Mouse (Mus musculus): Measurements from ENCODE around the gene Fut8. TPM values are rescaled to one million over a fixed set of nuclear protein-coding genes. Genes with fewer than 3 reads are reported as not detected.

The Fut8 gene
- polyA plus RNA-seq, 1 experiment from 2014 or later = 19.6 TPM

- no peaks in the 10 kb centered on the region for H3K4me1 ChIP-seq (ENCODE audit: control insufficient read depth, insufficient read depth, low read length)
- H3K27ac ChIP-seq (ENCODE audit: low read length) = no peak overlapping the region
- no peaks in the 10 kb centered on the region for H3K27me3 ChIP-seq (ENCODE audit: control insufficient read depth, insufficient read depth, low read length)
- no peak for ATAC-seq (replicated peaks; ENCODE audit: extremely low read depth, insufficient read depth, low FRiP score)
- WGBS = 55% methylated on average over 2 of the region's 2 CpGs
- no peak overlapping the region for H3K4me3 ChIP-seq (ENCODE audit: low read length)
- no peak overlapping the region for H3K9ac ChIP-seq (ENCODE audit: low read length)
- no peaks in the 10 kb centered on the region for H3K9me3 ChIP-seq (replicated peaks; ENCODE audit: control insufficient read depth, low read length)
- H3K36me3 ChIP-seq (ENCODE audit: control insufficient read depth, insufficient read depth) = no peaks in the 10 kb centered on the region
- H3K4me2 ChIP-seq (ENCODE audit: low read depth, low read length) = no peak overlapping the region
Measured at GRCm38 (mm10) chr12:77436733-77437132, 198.8 kb downstream of the Fut8 start.

GRCm38 (mm10) chr12:77450816-77451215 is 212.9 kb downstream of the Fut8 start:
- Histone ChIP-seq H3K36me3 (ENCODE audit: control insufficient read depth, insufficient read depth) (no peaks in the 10 kb centered on the region; the same call in 1 of the 2 replicates), H3K27ac (ENCODE audit: low read length) (no peak overlapping the region), H3K4me3 (ENCODE audit: low read length) (no peak overlapping the region), H3K27me3 (ENCODE audit: control insufficient read depth, insufficient read depth, low read length) (no peaks in the 10 kb centered on the region), H3K4me1 (ENCODE audit: control insufficient read depth, insufficient read depth, low read length) (no peaks in the 10 kb centered on the region), H3K9me3 (replicated peaks; ENCODE audit: control insufficient read depth, low read length) (no peaks in the 10 kb centered on the region), H3K4me2 (ENCODE audit: low read depth, low read length) (no peak overlapping the region), H3K9ac (ENCODE audit: low read length) (no peak overlapping the region)
- 65% methylated on average over 2 of the region's 2 CpGs for WGBS
- no peak for ATAC-seq (replicated peaks; ENCODE audit: extremely low read depth, insufficient read depth, low FRiP score)

- Histone ChIP-seq H3K4me2 (ENCODE audit: low read depth, low read length) (no peak overlapping the region), H3K36me3 (ENCODE audit: control insufficient read depth, insufficient read depth) (no peaks in the 10 kb centered on the region), H3K9me3 (replicated peaks; ENCODE audit: control insufficient read depth, low read length) (no peaks in the 10 kb centered on the region), H3K27me3 (ENCODE audit: control insufficient read depth, insufficient read depth, low read length) (no peaks in the 10 kb centered on the region), H3K4me1 (ENCODE audit: control insufficient read depth, insufficient read depth, low read length) (no peaks in the 10 kb centered on the region), H3K27ac (ENCODE audit: low read length) (no peak overlapping the region), H3K4me3 (ENCODE audit: low read length) (no peak overlapping the region), H3K9ac (ENCODE audit: low read length) (no peak overlapping the region)
- 88% methylated on average over 1 of the region's 1 CpGs for WGBS
- no peak for ATAC-seq (replicated peaks; ENCODE audit: extremely low read depth, insufficient read depth, low FRiP score)
Measured at GRCm38 (mm10) chr12:77466178-77466577, 228.3 kb downstream of the Fut8 start.

GRCm38 (mm10) chr12:77479931-77480330 is 242.0 kb downstream of the Fut8 start:
- 83% methylated on average over 2 of the region's 2 CpGs for WGBS
- H3K27me3 ChIP-seq (ENCODE audit: control insufficient read depth, insufficient read depth, low read length) = peaks cover 16% of the 10 kb centered on the region
- ATAC-seq (replicated peaks; ENCODE audit: extremely low read depth, insufficient read depth, low FRiP score) = no peak

GRCm38 (mm10) chr12:77481153-77481552 is 243.2 kb downstream of the Fut8 start:
- Histone ChIP-seq H3K9me3 (replicated peaks; ENCODE audit: control insufficient read depth, low read length) (no peaks in the 10 kb centered on the region), H3K27ac (ENCODE audit: low read length) (no peak overlapping the region), H3K9ac (ENCODE audit: low read length) (no peak overlapping the region), H3K27me3 (ENCODE audit: control insufficient read depth, insufficient read depth, low read length) (peaks cover 27% of the 10 kb centered on the region), H3K4me1 (ENCODE audit: control insufficient read depth, insufficient read depth, low read length) (peaks cover 8% of the 10 kb centered on the region), H3K4me3 (ENCODE audit: low read length) (no peak overlapping the region), H3K4me2 (ENCODE audit: low read depth, low read length) (no peak overlapping the region), H3K36me3 (ENCODE audit: control insufficient read depth, insufficient read depth) (no peaks in the 10 kb centered on the region)
- ATAC-seq (replicated peaks; ENCODE audit: extremely low read depth, insufficient read depth, low FRiP score) = no peak
- 100% methylated on average over 1 of the region's 1 CpGs for WGBS

More at GRCm38 (mm10) chr12:77479931-77480330, 242.0 kb downstream of the Fut8 start:
- Histone ChIP-seq H3K4me1 (ENCODE audit: control insufficient read depth, insufficient read depth, low read length) (peaks cover 8% of the 10 kb centered on the region), H3K4me3 (ENCODE audit: low read length) (no peak overlapping the region), H3K36me3 (ENCODE audit: control insufficient read depth, insufficient read depth) (peaks cover 4% of the 10 kb centered on the region; the same call in 1 of the 2 replicates), H3K27ac (ENCODE audit: low read length) (no peak overlapping the region), H3K9me3 (replicated peaks; ENCODE audit: control insufficient read depth, low read length) (no peaks in the 10 kb centered on the region), H3K4me2 (ENCODE audit: low read depth, low read length) (no peak overlapping the region), H3K9ac (ENCODE audit: low read length) (no peak overlapping the region)

GRCm38 (mm10) chr12:77481799-77482198 is 243.9 kb downstream of the Fut8 start:
- Histone ChIP-seq H3K4me2 (ENCODE audit: low read depth, low read length) (no peak overlapping the region), H3K4me1 (ENCODE audit: control insufficient read depth, insufficient read depth, low read length) (peaks cover 8% of the 10 kb centered on the region), H3K4me3 (ENCODE audit: low read length) (no peak overlapping the region), H3K9me3 (replicated peaks; ENCODE audit: control insufficient read depth, low read length) (no peaks in the 10 kb centered on the region), H3K9ac (ENCODE audit: low read length) (no peak overlapping the region), H3K36me3 (ENCODE audit: control insufficient read depth, insufficient read depth) (no peaks in the 10 kb centered on the region), H3K27ac (ENCODE audit: low read length) (no peak overlapping the region), H3K27me3 (ENCODE audit: control insufficient read depth, insufficient read depth, low read length) (peaks cover 33% of the 10 kb centered on the region)
- 90% methylated on average over 3 of the region's 3 CpGs for WGBS
- no peak for ATAC-seq (replicated peaks; ENCODE audit: extremely low read depth, insufficient read depth, low FRiP score)

- Histone ChIP-seq H3K4me2 (ENCODE audit: low read depth, low read length) (peak overlapping the region; percentile 46), H3K4me3 (ENCODE audit: low read length) (0 out of 2 replicates have a peak overlapping the region, but pooled peaks have one; percentile 4), H3K27me3 (ENCODE audit: control insufficient read depth, insufficient read depth, low read length) (peaks cover 44% of the 10 kb centered on the region), H3K36me3 (ENCODE audit: control insufficient read depth, insufficient read depth) (no peaks in the 10 kb centered on the region), H3K27ac (ENCODE audit: low read length) (no peak overlapping the region), H3K9ac (ENCODE audit: low read length) (no peak overlapping the region), H3K4me1 (ENCODE audit: control insufficient read depth, insufficient read depth, low read length) (peaks cover 8% of the 10 kb centered on the region), H3K9me3 (replicated peaks; ENCODE audit: control insufficient read depth, low read length) (0 out of 2 replicates have a peak, but pooled peaks cover 5% of the 10 kb centered on the region)
- WGBS = 14% methylated on average over 9 of the region's 9 CpGs
- ATAC-seq (replicated peaks; ENCODE audit: extremely low read depth, insufficient read depth, low FRiP score) = peak; percentile 79
Measured at GRCm38 (mm10) chr12:77483180-77483855, 245.4 kb downstream of the Fut8 start.

- Histone ChIP-seq H3K36me3 (ENCODE audit: control insufficient read depth, insufficient read depth) (no peaks in the 10 kb centered on the region), H3K4me1 (ENCODE audit: control insufficient read depth, insufficient read depth, low read length) (peaks cover 8% of the 10 kb centered on the region), H3K4me3 (ENCODE audit: low read length) (no peak overlapping the region), H3K9ac (ENCODE audit: low read length) (no peak overlapping the region), H3K27me3 (ENCODE audit: control insufficient read depth, insufficient read depth, low read length) (peaks cover 42% of the 10 kb centered on the region), H3K27ac (ENCODE audit: low read length) (no peak overlapping the region), H3K9me3 (replicated peaks; ENCODE audit: control insufficient read depth, low read length) (0 out of 2 replicates have a peak, but pooled peaks cover 5% of the 10 kb centered on the region), H3K4me2 (ENCODE audit: low read depth, low read length) (no peak overlapping the region)
- ATAC-seq (replicated peaks; ENCODE audit: extremely low read depth, insufficient read depth, low FRiP score) = no peak
- 81% methylated on average over 3 of the region's 3 CpGs for WGBS
Measured at GRCm38 (mm10) chr12:77484761-77485160, 246.8 kb downstream of the Fut8 start.

GRCm38 (mm10) chr12:77491478-77491877 is 253.6 kb downstream of the Fut8 start:
- H3K4me3 ChIP-seq (ENCODE audit: low read length) = no peak overlapping the region
- WGBS = 71% methylated on average over 3 of the region's 3 CpGs

More at GRCm38 (mm10) chr12:77491478-77491877, 253.6 kb downstream of the Fut8 start:
- Histone ChIP-seq H3K9me3 (replicated peaks; ENCODE audit: control insufficient read depth, low read length) (0 out of 2 replicates have a peak, but pooled peaks cover 5% of the 10 kb centered on the region), H3K4me1 (ENCODE audit: control insufficient read depth, insufficient read depth, low read length) (no peaks in the 10 kb centered on the region), H3K27me3 (ENCODE audit: control insufficient read depth, insufficient read depth, low read length) (peaks cover 25% of the 10 kb centered on the region), H3K4me2 (ENCODE audit: low read depth, low read length) (no peak overlapping the region), H3K9ac (ENCODE audit: low read length) (no peak overlapping the region), H3K27ac (ENCODE audit: low read length) (no peak overlapping the region), H3K36me3 (ENCODE audit: control insufficient read depth, insufficient read depth) (no peaks in the 10 kb centered on the region)
- no peak for ATAC-seq (replicated peaks; ENCODE audit: extremely low read depth, insufficient read depth, low FRiP score)

Data from heart, embryonic 16.5 days (tissue).